Mouse (Mus musculus): ENCODE measurements at regions not wholly inside any gene's neighbourhood (a gene's known extent, or its start where the extent isn't known, plus 50 kb on each side); places are given as distances from the start of the nearest gene placed in this dataset.

GRCm38 (mm10) chr12:95937705-95938104, 245.7 kb downstream of the Flrt2 start:
- no peak for DNase-seq (ENCODE audit: low spot score)

- no peak for DNase-seq (ENCODE audit: low spot score)
Measured at GRCm38 (mm10) chr12:95940465-95941012, 248.5 kb downstream of the Flrt2 start.

DNA sequence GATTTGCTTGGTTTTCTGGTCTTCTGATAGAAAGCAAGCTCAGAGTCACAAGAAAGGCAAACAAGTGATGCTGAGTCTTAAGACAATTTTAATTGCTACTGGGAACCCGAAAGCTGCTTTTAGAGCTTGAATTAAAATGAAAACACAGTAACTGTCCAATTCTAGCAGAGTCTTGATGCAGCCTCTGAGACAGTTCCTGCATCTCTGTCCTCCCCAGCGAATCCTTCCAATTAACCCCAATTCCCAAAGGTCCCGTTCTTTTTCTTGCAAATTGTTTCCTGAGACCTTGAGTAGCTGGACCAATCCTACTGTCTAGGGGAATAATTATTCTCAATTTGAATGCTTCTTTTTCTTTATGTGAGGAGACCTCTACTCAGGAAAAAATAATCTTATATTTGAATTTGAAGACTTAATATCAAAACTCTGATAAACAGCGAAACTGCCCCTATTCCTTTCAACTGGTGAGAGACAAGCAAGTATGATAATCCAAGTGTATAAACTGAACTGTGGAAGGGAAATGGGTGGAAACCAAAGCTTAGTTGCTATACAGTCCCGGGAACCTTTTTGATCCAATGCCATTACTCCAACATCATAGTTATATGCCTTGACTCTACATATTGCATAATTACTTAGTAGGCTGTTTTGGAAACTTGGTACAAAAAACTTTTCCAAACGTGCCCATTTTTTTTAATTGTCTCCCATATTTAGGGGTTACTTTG, 267.9 kb downstream of the Flrt2 start:
- no peak for DNase-seq (ENCODE audit: low spot score)

GRCm38 (mm10) chr12:95960505-95960871, 268.5 kb downstream of the Flrt2 start:
- DNase-seq (ENCODE audit: low spot score), result no peak

DNA sequence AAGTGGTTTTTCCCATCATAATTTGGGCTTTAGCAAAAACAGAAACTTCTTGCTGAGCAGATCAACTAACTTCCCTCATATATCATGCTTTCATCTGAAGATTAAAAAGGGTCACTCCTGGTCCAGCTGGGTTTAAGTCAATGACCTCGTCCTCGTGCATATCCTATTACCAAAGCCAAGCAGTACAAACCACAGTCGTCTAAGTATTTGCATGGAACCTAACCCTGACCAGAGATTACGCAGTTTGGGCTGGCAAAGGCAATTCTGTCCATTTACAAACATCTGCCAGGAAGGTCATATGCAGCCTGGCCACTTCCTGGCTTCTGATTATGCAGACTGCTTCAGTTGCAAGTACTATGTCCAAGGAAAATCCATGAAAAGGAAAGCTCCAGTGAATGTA, 270.8 kb downstream of the Flrt2 start:
- no peak for DNase-seq (ENCODE audit: low spot score)

DNA sequence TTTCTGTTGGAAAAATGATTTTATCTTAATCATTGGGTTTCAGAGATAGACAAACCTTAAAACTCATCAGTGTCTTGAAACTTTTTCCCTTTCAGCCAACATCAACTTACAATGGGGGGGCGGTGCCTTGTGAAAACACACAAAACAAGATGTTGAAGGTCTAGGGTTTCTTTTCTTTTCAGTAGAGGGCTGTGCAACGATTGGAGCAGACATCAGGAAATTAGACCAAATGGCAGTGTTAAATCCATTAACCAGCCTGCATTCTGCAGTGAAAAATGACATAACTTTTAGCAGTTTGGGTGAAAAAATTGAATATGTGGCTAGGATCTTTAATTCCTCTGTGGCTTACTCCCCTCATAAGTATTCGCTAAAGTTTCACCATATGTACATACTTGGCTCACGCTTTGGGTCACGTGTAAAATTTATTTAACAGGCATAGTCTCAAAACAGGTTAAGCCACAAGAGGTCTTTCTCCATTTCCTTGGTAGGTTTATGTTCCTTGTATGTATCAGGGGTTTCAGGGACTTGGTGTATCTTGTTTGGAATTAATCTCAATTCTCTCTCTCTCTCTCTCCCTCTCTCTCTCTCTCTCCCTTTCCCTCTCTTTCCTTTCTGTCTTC, 296.8 kb downstream of the Flrt2 start:
- DNase-seq (ENCODE audit: low spot score), result no peak

DNA sequence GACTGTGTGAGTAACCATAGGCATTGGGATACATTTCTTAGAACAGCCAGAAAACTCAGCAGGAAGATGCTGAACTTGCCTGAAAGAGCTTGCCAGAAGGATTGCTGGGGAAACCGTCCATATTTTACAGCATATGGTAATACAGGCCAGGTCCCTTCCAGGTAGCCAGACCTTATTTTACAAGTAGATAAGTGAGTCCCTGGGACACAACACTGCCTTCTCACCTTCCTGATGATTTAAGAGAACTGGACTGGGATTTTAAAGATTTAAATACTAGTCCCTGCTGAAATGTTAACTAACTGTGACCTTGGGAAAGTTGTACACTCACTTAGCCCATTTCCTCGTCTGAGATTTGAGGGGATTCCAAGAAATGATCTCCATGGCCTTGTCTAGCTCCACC, 302.9 kb downstream of the Flrt2 start:
- DNase-seq (ENCODE audit: low spot score), result no peak

DNA sequence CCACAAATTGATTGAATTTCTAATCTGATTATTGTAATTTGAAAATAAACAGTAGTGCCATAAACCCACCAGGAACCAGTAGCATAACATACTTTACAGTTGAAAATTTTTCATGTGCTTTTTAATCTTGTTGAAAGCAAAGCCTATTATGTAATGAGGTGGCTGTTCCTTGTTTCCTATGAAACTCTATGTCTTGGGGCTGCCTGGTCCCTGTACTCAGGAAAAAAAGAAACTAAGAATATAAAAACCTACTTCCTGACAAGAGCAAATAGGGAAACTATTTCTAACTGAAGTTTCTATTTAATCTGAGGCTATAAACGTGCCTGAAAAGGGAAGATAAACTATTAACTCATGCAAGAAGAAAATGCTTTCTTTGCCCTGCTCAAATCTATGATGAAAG, 338.2 kb downstream of the Flrt2 start:
- no peak for DNase-seq (ENCODE audit: low spot score)

- no peak for DNase-seq (ENCODE audit: low spot score)
Measured at GRCm38 (mm10) chr12:96075365-96075764, 383.3 kb downstream of the Flrt2 start.

- DNase-seq (ENCODE audit: low spot score), result no peak
Measured at GRCm38 (mm10) chr12:96090995-96091394, 399.0 kb downstream of the Flrt2 start.

DNA sequence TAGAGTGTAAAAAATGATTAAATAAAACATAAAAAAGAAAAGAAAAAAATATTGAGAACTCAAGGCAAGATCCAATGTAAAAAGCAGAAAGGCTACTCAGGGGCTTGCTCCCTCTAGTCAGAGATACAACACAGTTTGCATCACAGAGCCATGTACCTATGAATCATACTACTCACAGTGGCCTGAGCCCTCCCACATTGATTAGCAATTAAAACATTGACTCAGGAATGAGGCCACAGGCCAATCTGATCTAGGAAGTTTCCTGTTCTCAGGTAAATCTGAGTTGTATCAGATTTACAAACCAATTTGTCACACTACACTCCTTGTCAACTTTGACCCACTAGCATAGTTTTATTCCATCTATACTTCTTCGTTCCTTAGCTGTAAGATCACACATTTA, 414.2 kb downstream of the Flrt2 start:
- no peak for DNase-seq (ENCODE audit: low spot score)

- DNase-seq (ENCODE audit: low spot score), result no peak
Measured at GRCm38 (mm10) chr12:96114727-96115379, 422.8 kb downstream of the Flrt2 start.

- no peak for DNase-seq (ENCODE audit: low spot score)
Measured at GRCm38 (mm10) chr12:96117553-96117952, 425.5 kb downstream of the Flrt2 start.

GRCm38 (mm10) chr12:96124156-96124931, 432.3 kb downstream of the Flrt2 start:
- DNase-seq (ENCODE audit: low spot score), result no peak

DNA sequence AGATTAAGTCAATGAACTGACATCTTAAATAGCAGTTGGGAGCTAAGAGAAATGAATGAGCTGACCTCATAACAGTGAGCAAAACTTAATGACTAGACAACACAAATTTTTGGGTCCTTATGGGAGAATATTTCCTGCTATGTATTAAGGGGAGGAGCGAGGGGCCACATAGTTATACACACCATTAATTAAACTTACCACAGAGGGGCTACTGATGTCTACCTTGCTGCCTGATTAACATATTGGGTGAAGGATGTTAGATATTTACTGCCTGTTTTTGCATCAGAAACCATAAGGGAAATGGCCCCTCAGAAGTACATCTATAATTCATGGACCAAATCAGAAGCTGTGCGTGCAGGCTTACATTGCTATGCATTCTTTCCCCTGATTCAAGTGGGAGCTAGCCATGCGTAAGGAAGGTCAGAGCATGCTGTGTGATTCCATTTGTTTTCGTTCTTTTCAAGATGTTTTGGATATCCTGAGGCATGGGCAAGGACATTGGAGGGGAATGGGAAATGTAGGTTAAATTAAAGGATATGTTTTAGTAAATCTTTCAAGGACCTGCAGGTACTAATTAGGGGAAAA, 437.9 kb downstream of the Flrt2 start:
- DNase-seq (ENCODE audit: low spot score), result no peak

- no peak for DNase-seq (ENCODE audit: low spot score)
Measured at GRCm38 (mm10) chr12:96130796-96131512, 438.9 kb downstream of the Flrt2 start.

- DNase-seq (ENCODE audit: low spot score), result no peak
Measured at GRCm38 (mm10) chr12:96134136-96134535, 442.1 kb downstream of the Flrt2 start.

- no peak for DNase-seq (ENCODE audit: low spot score)
Measured at GRCm38 (mm10) chr12:96141748-96142147, 449.7 kb downstream of the Flrt2 start.

- DNase-seq (ENCODE audit: low spot score), result no peak
Measured at GRCm38 (mm10) chr12:96154095-96154494, 462.1 kb downstream of the Flrt2 start.

- no peak for DNase-seq (ENCODE audit: low spot score)
Measured at GRCm38 (mm10) chr12:96167551-96167950, 475.5 kb downstream of the Flrt2 start.

DNA sequence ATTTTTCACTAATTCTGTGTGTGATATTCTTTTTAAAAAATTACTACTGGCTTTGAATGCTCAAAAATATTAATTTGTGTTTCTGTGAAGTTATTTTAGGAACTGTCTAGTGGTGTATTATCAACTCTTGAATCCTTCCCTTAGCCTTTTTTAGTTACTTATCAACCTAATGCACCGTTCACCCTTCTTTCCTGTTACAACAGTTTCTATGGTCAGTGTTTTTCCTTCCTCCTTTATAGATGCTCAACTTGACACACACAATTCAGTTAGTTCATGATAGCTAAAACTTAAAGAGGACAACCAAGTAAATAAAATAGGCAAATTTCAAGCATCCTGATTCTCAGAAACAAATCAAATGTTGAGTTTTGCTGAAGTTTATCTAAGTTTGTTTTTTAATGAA, 506.9 kb downstream of the Flrt2 start:
- no peak for DNase-seq (ENCODE audit: low spot score)
